In genomic region chr1:60096572-60097276, GRCm38 (mm10) we compare ENCODE assay signal across 8 mouse cellular contexts. TPM values are rescaled to one million over a fixed set of nuclear protein-coding genes. Genes with fewer than 3 reads are reported as not detected.
A peak's percentile ranks its signal among the peaks of the same experiment; 100 is the strongest.
DNase-seq lines count a peak whose midpoint lies in the region; ATAC-seq and TF ChIP-seq lines count a peak whose summit lies in the region.

No protein-coding gene starts in this region.

- DNase-seq in CD4-positive, CD25-positive, alpha-beta regulatory T cell, adult 2 months (ENCODE audit: low read depth, low spot score) = peak; percentile 19
- peak; percentile 2 for DNase-seq in right cerebral cortex, postnatal 4 days
- DNase-seq in right cerebral cortex, adult 2 months (ENCODE audit: low spot score in 2 of 2) = no peak
- peak; percentile 22 for DNase-seq in liver
- DNase-seq in gastrocnemius, postnatal 25 days = no peak

- 10% methylated on average over 13 of the region's 13 CpGs for WGBS in forebrain, embryonic 12.5 days
- 4% methylated on average over 13 of the region's 13 CpGs for WGBS in small intestine, adult 2 months

- peak overlapping the region; percentile 80 for H3K4me2 ChIP-seq in forebrain, embryonic 12.5 days

- H3K27ac ChIP-seq in forebrain, embryonic 12.5 days = no peak overlapping the region
- H3K27ac ChIP-seq in small intestine, adult 2 months (ENCODE audit: insufficient read depth, low read depth, low read length) = no peak overlapping the region

- H3K9ac ChIP-seq in forebrain, embryonic 12.5 days = peak overlapping the region; percentile 97; the same call in 1 of the 2 replicates

- H3K36me3 ChIP-seq in forebrain, embryonic 12.5 days (replicated peaks) = peaks cover 22% of the 10 kb centered on the region
- H3K36me3 ChIP-seq in small intestine, adult 2 months (ENCODE audit: control insufficient read depth, insufficient read depth, low read length) = peaks cover 8% of the 10 kb centered on the region

- peak overlapping the region; percentile 95 for H3K4me3 ChIP-seq in forebrain, embryonic 12.5 days (replicated peaks)
- peak overlapping the region; percentile 69 for H3K4me3 ChIP-seq in small intestine, adult 2 months (ENCODE audit: low read depth, low read length)

- TF ChIP-seq POLR2A in small intestine, adult 2 months (IDR thresholded peaks at IDR 0.05; ENCODE audit: low read depth, low read length) = no peak

- no peaks in the 10 kb centered on the region for H3K9me3 ChIP-seq in forebrain, embryonic 12.5 days

- no peak for TF ChIP-seq CTCF in small intestine, adult 2 months (IDR thresholded peaks at IDR 0.05; ENCODE audit: extremely low read depth, insufficient read length, insufficient replicate concordance, low read depth, low read length)

- H3K4me1 ChIP-seq in forebrain, embryonic 12.5 days = peaks cover 12% of the 10 kb centered on the region
- H3K4me1 ChIP-seq in small intestine, adult 2 months (ENCODE audit: control insufficient read depth, insufficient read depth, insufficient read length, low read length) = no peaks in the 10 kb centered on the region

- no peak for ATAC-seq in CD4-positive, CD25-positive, alpha-beta regulatory T cell, adult 4 months
- ATAC-seq in forebrain, embryonic 12.5 days (ENCODE audit: low FRiP score) = no peak

- no peaks in the 10 kb centered on the region for H3K27me3 ChIP-seq in forebrain, embryonic 12.5 days
- no peaks in the 10 kb centered on the region for H3K27me3 ChIP-seq in small intestine, adult 2 months (ENCODE audit: control insufficient read depth, insufficient read depth, low read length)

RNA-seq across cellular contexts. Expression of gene Carf, which starts 1.3 kb away (rescaled TPM):
- 1 to 10 TPM; 5.7 to 8.8 TPM for polyA plus RNA-seq in CD4-positive, CD25-positive, alpha-beta regulatory T cell, adult 4 months (2017; shearing (Covaris generic))
- 6.5 and 7.0 TPM in 2 replicates for polyA plus RNA-seq in forebrain, embryonic 12.5 days (2016; fragmentation: Nextera tagmentation; extraction: Ambion mirVana)
- 0.42 and 0.77 TPM in 2 replicates for polyA plus RNA-seq in small intestine, adult 2 months (2012; rRNA removed)
- total RNA-seq in gastrocnemius, postnatal 25 days (2021) = 1 to 10 TPM; 4.5 to 5.9 TPM

RNA-seq across cellular contexts. Expression of gene Wdr12, which starts 1.7 kb away (rescaled TPM):
- polyA plus RNA-seq in CD4-positive, CD25-positive, alpha-beta regulatory T cell, adult 4 months (2017; shearing (Covaris generic)) = 10 to 100 TPM; 49.0 to 58.6 TPM
- polyA plus RNA-seq in forebrain, embryonic 12.5 days (2016; fragmentation: Nextera tagmentation; extraction: Ambion mirVana) = 48.5 and 56.8 TPM in 2 replicates
- polyA plus RNA-seq in small intestine, adult 2 months (2012; rRNA removed) = 0.49 and 0.69 TPM in 2 replicates
- 10 to 100 TPM; 12.4 to 13.7 TPM for total RNA-seq in gastrocnemius, postnatal 25 days (2021)

RNA-seq across cellular contexts. Expression of gene Ica1l, which starts 53.7 kb away (rescaled TPM):
- polyA plus RNA-seq in CD4-positive, CD25-positive, alpha-beta regulatory T cell, adult 4 months (2017; shearing (Covaris generic)) = 1 to 10 TPM; 1.0 to 2.0 TPM
- 5.5 and 6.2 TPM in 2 replicates for polyA plus RNA-seq in forebrain, embryonic 12.5 days (2016; fragmentation: Nextera tagmentation; extraction: Ambion mirVana)
- 0.03 TPM in 2 replicates for polyA plus RNA-seq in small intestine, adult 2 months (2012; rRNA removed)
- under 1 TPM; 0.23 to 0.38 TPM for total RNA-seq in gastrocnemius, postnatal 25 days (2021)

Comparison
In these comparisons a context has a peak if more than half of its experiments do, and no peak if none do; other contexts are left out.
1. DNase-seq: peak in CD4-positive, CD25-positive, alpha-beta regulatory T cell, adult 2 months (single experiment), right cerebral cortex, postnatal 4 days (single experiment) and liver (single experiment); none in right cerebral cortex, adult 2 months (0 of 2) and gastrocnemius, postnatal 25 days (single experiment).
2. RNA of gene Wdr12, which starts 1.7 kb away (polyA plus RNA-seq): 49.0 to 58.6 TPM in CD4-positive, CD25-positive, alpha-beta regulatory T cell, adult 4 months and 48.5 to 56.8 TPM in forebrain, embryonic 12.5 days; 0.49 to 0.69 TPM in small intestine, adult 2 months; every median in the first group is over 10 times any median in the second.